Mouse (Mus musculus): Measurements from ENCODE around the gene Sh3bgrl. TPM values are rescaled to one million over a fixed set of nuclear protein-coding genes. Genes with fewer than 3 reads are reported as not detected.
"Not testable (repeated sequence)": the region's sequence is repeated elsewhere in the genome, so short reads cannot be mapped to it uniquely, and the experiment has no call there.

Gene Sh3bgrl
- polyA plus RNA-seq (2014; fragmentation: Nextera tagmentation; extraction: Ambion mirVana): 155 and 159 TPM in 2 replicates

DNA sequence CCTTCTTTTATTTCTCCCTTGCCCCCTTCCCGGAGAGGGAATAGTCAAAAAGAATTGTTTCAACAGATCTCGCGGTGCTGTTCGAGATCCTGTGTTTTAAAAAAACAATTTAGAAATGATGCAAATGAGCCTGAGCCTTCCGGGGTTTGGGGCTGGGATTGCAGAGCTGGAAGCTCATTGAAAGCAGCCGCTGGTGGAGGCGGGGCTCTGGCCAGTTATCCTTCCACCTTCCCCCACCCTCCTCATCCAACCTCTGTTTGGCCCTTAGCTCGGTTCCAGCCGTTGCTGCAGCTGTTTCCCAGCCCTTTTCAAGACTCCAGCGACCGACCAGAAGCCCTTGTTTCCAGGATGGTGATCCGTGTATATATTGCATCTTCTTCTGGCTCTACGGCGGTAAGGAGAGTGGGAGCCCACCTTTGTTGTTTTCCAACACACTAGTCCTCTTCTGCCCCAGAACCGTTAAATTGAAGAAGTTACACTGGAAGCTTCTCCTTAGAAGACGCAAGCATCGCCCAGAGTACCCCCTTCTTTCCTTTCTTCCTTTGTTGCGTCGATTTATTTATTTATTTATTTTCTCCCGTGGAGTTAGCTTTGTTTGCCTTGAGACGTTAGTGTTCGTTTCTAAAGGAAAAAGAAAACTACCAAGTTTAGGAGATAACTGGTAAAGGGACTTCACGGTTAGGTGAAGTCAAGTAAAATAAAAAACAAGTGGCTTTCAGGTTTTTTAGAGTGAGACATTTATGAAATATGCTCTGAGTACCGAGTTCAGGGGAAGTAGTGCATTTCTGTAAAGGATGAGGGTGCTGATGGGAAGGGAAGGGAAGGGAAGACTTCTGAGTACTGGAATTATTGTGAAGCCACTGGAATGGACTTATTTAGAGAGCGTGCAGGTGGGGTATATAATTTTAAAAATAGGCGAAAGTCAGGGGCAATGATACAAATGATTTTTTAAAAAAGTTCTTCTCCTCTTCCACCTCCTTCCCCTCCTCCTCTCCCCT lies at the start of gene Sh3bgrl:
Sh3bgrl (plus strand) TSS at position 121 of the 998 bp plus-strand sequence.
- Histone ChIP-seq H3K9me3 (replicated peaks; ENCODE audit: control insufficient read depth, low read length) (no peaks in the 10 kb centered on the region), H3K4me1 (ENCODE audit: control insufficient read depth, insufficient read depth, low read length) (no peaks in the 10 kb centered on the region), H3K9ac (replicated peaks; ENCODE audit: low read length) (peak within 1 kb of the TSS; percentile 74), H3K36me3 (replicated peaks; ENCODE audit: control insufficient read depth, insufficient read depth, low read depth, low read length) (no peaks in the 10 kb centered on the region), H3K4me3 (ENCODE audit: low read depth, low read length) (peak within 1 kb of the TSS; percentile 44), H3K4me2 (ENCODE audit: low read depth, low read length) (peak within 1 kb of the TSS; percentile 32), H3K27me3 (ENCODE audit: control insufficient read depth, insufficient read depth, low read length) (no peaks in the 10 kb centered on the region), H3K27ac (replicated peaks; ENCODE audit: low read depth, low read length) (peak within 1 kb of the TSS; percentile 88)
- WGBS: 16% methylated on average over 26 of the region's 26 CpGs
- DNase-seq (ENCODE audit: low spot score) (peak; percentile 86), ATAC-seq (replicated peaks; ENCODE audit: insufficient number of reproducible peaks, low FRiP score, low TSS enrichment, low read depth) (peak; percentile 98)

DNA sequence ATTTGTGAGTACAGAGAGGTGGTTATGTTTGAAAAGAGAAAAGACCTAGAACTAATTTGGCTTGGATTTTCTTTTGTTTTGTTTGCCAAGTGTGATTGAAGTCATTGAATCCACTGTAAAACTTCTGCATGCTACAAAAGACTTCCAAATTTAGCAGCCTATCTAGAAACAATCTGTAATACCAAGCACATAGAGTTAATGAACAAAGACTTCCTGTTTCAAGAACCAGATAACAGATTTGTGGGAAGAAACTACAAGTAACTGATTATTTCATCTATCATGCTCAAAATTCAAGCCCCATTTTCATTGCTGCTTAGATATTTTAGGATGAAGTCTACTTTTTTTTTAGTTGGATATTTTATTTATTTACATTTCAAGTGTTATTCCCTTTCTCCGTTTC lies 47.4 kb upstream of the Sh3bgrl start:
- no peak for DNase-seq (ENCODE audit: low spot score)
- no peak overlapping the region for H3K4me3 ChIP-seq (ENCODE audit: low read depth, low read length)
- H3K27ac ChIP-seq (replicated peaks; ENCODE audit: low read depth, low read length): no peak overlapping the region
- H3K27me3 ChIP-seq (ENCODE audit: control insufficient read depth, insufficient read depth, low read length): no peaks in the 10 kb centered on the region
- no peak for ATAC-seq (replicated peaks; ENCODE audit: insufficient number of reproducible peaks, low FRiP score, low TSS enrichment, low read depth)
- H3K9ac ChIP-seq (replicated peaks; ENCODE audit: low read length): no peak overlapping the region
- no peaks in the 10 kb centered on the region for H3K9me3 ChIP-seq (replicated peaks; ENCODE audit: control insufficient read depth, low read length)
- no peaks in the 10 kb centered on the region for H3K4me1 ChIP-seq (ENCODE audit: control insufficient read depth, insufficient read depth, low read length)
- no peak overlapping the region for H3K4me2 ChIP-seq (ENCODE audit: low read depth, low read length)
- no peaks in the 10 kb centered on the region for H3K36me3 ChIP-seq (replicated peaks; ENCODE audit: control insufficient read depth, insufficient read depth, low read depth, low read length)
- WGBS: 56% methylated on average over 1 of the region's 1 CpGs

- no peaks in the 10 kb centered on the region for H3K9me3 ChIP-seq (replicated peaks; ENCODE audit: control insufficient read depth, low read length)
- ATAC-seq (replicated peaks; ENCODE audit: insufficient number of reproducible peaks, low FRiP score, low TSS enrichment, low read depth): no peak
- no peak overlapping the region for H3K9ac ChIP-seq (replicated peaks; ENCODE audit: low read length)
- no peaks in the 10 kb centered on the region for H3K27me3 ChIP-seq (ENCODE audit: control insufficient read depth, insufficient read depth, low read length)
- H3K27ac ChIP-seq (replicated peaks; ENCODE audit: low read depth, low read length): no peak overlapping the region
- H3K36me3 ChIP-seq (replicated peaks; ENCODE audit: control insufficient read depth, insufficient read depth, low read depth, low read length): no peaks in the 10 kb centered on the region
- no peak overlapping the region for H3K4me3 ChIP-seq (ENCODE audit: low read depth, low read length)
- no peaks in the 10 kb centered on the region for H3K4me1 ChIP-seq (ENCODE audit: control insufficient read depth, insufficient read depth, low read length)
- 81% methylated on average over 3 of the region's 3 CpGs for WGBS
- no peak for DNase-seq (ENCODE audit: low spot score)
- no peak overlapping the region for H3K4me2 ChIP-seq (ENCODE audit: low read depth, low read length)
These were observed 23.4 kb upstream of the Sh3bgrl start for GRCm38 (mm10) chrX:109071719-109072118.

- no peak for ATAC-seq (replicated peaks; ENCODE audit: insufficient number of reproducible peaks, low FRiP score, low TSS enrichment, low read depth)
- Histone ChIP-seq H3K4me3 (ENCODE audit: low read depth, low read length) (no peak overlapping the region), H3K9me3 (replicated peaks; ENCODE audit: control insufficient read depth, low read length) (no peaks in the 10 kb centered on the region), H3K4me2 (ENCODE audit: low read depth, low read length) (no peak overlapping the region), H3K4me1 (ENCODE audit: control insufficient read depth, insufficient read depth, low read length) (no peaks in the 10 kb centered on the region), H3K27ac (replicated peaks; ENCODE audit: low read depth, low read length) (no peak overlapping the region), H3K9ac (replicated peaks; ENCODE audit: low read length) (no peak overlapping the region), H3K27me3 (ENCODE audit: control insufficient read depth, insufficient read depth, low read length) (no peaks in the 10 kb centered on the region), H3K36me3 (replicated peaks; ENCODE audit: control insufficient read depth, insufficient read depth, low read depth, low read length) (no peaks in the 10 kb centered on the region)
- DNase-seq (ENCODE audit: low spot score): no peak
- 60% methylated on average over 1 of the region's 1 CpGs for WGBS
These were observed 19.4 kb upstream of the Sh3bgrl start for GRCm38 (mm10) chrX:109075716-109076115.

GRCm38 (mm10) chrX:109076355-109076754 lies 18.8 kb upstream of the Sh3bgrl start:
- H3K9ac ChIP-seq (replicated peaks; ENCODE audit: low read length): no peak overlapping the region
- no peaks in the 10 kb centered on the region for H3K36me3 ChIP-seq (replicated peaks; ENCODE audit: control insufficient read depth, insufficient read depth, low read depth, low read length)
- no peaks in the 10 kb centered on the region for H3K9me3 ChIP-seq (replicated peaks; ENCODE audit: control insufficient read depth, low read length)
- no peaks in the 10 kb centered on the region for H3K4me1 ChIP-seq (ENCODE audit: control insufficient read depth, insufficient read depth, low read length)
- no peak overlapping the region for H3K4me2 ChIP-seq (ENCODE audit: low read depth, low read length)
- H3K27ac ChIP-seq (replicated peaks; ENCODE audit: low read depth, low read length): no peak overlapping the region
- ATAC-seq (replicated peaks; ENCODE audit: insufficient number of reproducible peaks, low FRiP score, low TSS enrichment, low read depth) (no peak), DNase-seq (ENCODE audit: low spot score) (peak; percentile 50)
- no peaks in the 10 kb centered on the region for H3K27me3 ChIP-seq (ENCODE audit: control insufficient read depth, insufficient read depth, low read length)
- H3K4me3 ChIP-seq (ENCODE audit: low read depth, low read length): no peak overlapping the region
- 13% methylated on average over 3 of the region's 3 CpGs for WGBS

DNA sequence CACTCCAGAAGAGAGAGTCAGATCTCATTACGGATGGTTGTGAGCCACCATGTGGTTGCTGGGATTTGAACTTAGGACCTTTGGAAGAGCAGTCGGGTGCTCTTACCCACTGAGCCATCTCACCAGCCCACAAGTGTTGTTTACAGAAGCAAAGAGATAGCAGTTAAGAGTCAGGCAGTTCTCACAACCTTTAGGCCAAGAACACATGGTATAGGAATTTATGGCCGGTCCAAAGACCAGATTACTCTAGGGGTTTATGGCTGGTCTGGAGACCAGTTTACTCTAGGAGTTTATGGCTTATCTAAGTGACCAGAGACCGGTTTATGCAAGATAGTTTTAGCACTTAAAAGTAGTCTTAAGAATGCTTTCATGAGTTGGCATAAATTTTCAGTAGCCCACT lies 15.8 kb upstream of the Sh3bgrl start:
- not testable (repeated sequence) for ATAC-seq (replicated peaks; ENCODE audit: insufficient number of reproducible peaks, low FRiP score, low TSS enrichment, low read depth); H3K4me2 ChIP-seq (ENCODE audit: low read depth, low read length)

GRCm38 (mm10) chrX:109087073-109087472 lies 8.1 kb upstream of the Sh3bgrl start:
- Histone ChIP-seq H3K4me3 (ENCODE audit: low read depth, low read length) (no peak overlapping the region), H3K36me3 (replicated peaks; ENCODE audit: control insufficient read depth, insufficient read depth, low read depth, low read length) (no peaks in the 10 kb centered on the region), H3K9ac (replicated peaks; ENCODE audit: low read length) (no peak overlapping the region), H3K27me3 (ENCODE audit: control insufficient read depth, insufficient read depth, low read length) (no peaks in the 10 kb centered on the region), H3K4me2 (ENCODE audit: low read depth, low read length) (no peak overlapping the region), H3K4me1 (ENCODE audit: control insufficient read depth, insufficient read depth, low read length) (no peaks in the 10 kb centered on the region), H3K9me3 (replicated peaks; ENCODE audit: control insufficient read depth, low read length) (no peaks in the 10 kb centered on the region), H3K27ac (replicated peaks; ENCODE audit: low read depth, low read length) (no peak overlapping the region)
- no peak for DNase-seq (ENCODE audit: low spot score)
- ATAC-seq (replicated peaks; ENCODE audit: insufficient number of reproducible peaks, low FRiP score, low TSS enrichment, low read depth): no peak

More for the DNA sequence above, 15.8 kb upstream of the Sh3bgrl start:
- 85% methylated on average over 4 of the region's 4 CpGs for WGBS
- H3K9me3 ChIP-seq (replicated peaks; ENCODE audit: control insufficient read depth, low read length); H3K4me3 ChIP-seq (ENCODE audit: low read depth, low read length); H3K9ac ChIP-seq (replicated peaks; ENCODE audit: low read length); H3K36me3 ChIP-seq (replicated peaks; ENCODE audit: control insufficient read depth, insufficient read depth, low read depth, low read length); H3K27me3 ChIP-seq (ENCODE audit: control insufficient read depth, insufficient read depth, low read length); DNase-seq (ENCODE audit: low spot score); H3K4me1 ChIP-seq (ENCODE audit: control insufficient read depth, insufficient read depth, low read length); H3K27ac ChIP-seq (replicated peaks; ENCODE audit: low read depth, low read length): not testable (repeated sequence)

DNA sequence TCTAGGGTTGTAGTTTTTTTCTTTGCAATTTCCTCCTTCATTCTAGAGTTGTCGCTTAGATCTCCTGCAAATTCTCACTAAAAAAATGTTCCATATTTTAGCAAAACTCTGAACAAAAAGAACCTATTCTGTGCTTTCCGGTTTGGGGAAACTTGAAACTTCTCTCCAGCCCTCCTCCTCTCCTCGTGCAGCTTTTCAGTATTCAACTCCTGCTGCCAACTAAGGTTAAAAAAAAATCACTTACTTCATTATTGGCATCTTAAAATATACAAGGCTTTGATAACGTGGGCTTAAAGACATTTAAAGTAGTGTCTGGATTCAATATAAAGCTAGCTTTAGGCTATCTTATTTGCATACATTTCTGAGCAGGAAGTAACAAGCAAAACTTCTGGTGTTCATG lies 365 bp upstream of the Sh3bgrl start:
- ATAC-seq (replicated peaks; ENCODE audit: insufficient number of reproducible peaks, low FRiP score, low TSS enrichment, low read depth) (no peak; the same call in 1 of the 2 replicates), DNase-seq (ENCODE audit: low spot score) (peak; percentile 34)
- 18% methylated on average over 4 of the region's 4 CpGs for WGBS
- Histone ChIP-seq H3K4me3 (ENCODE audit: low read depth, low read length) (peak overlapping the region; percentile 44), H3K9ac (replicated peaks; ENCODE audit: low read length) (no peak overlapping the region), H3K4me1 (ENCODE audit: control insufficient read depth, insufficient read depth, low read length) (no peaks in the 10 kb centered on the region), H3K9me3 (replicated peaks; ENCODE audit: control insufficient read depth, low read length) (no peaks in the 10 kb centered on the region), H3K36me3 (replicated peaks; ENCODE audit: control insufficient read depth, insufficient read depth, low read depth, low read length) (no peaks in the 10 kb centered on the region), H3K4me2 (ENCODE audit: low read depth, low read length) (no peak overlapping the region), H3K27me3 (ENCODE audit: control insufficient read depth, insufficient read depth, low read length) (no peaks in the 10 kb centered on the region), H3K27ac (replicated peaks; ENCODE audit: low read depth, low read length) (0 out of 2 replicates have a peak overlapping the region, but pooled peaks have one; percentile 35)
